Mouse (Mus musculus) left cerebral cortex, postnatal 25 days (tissue): Measurements from ENCODE around the gene Ncstn. TPM values are rescaled to one million over a fixed set of nuclear protein-coding genes. Genes with fewer than 3 reads are reported as not detected.

ENCODE experiments used
- total RNA-seq, 2 experiments: library from RNA; stranded (reverse); gene quantifications; 2 replicates each; pipeline ENCODE4 v1.2.3; 2021

The Ncstn gene
- total RNA-seq, 2 experiments from 2014 or later = 68.3 to 70.8 TPM

Other genes with a start within 250 kb of the Ncstn start
- gene Cd84, start 243.1 kb downstream of the Ncstn start, total RNA-seq = 1 to 10 TPM; 1.4 to 2.1 TPM
- under 1 TPM; 0.14 to 0.21 TPM for gene Gm10521, start 187.1 kb downstream of the Ncstn start, total RNA-seq
- gene Slamf6, start 165.3 kb downstream of the Ncstn start, total RNA-seq = under 1 TPM; 0.11 to 0.16 TPM
- 10 to 100 TPM; 13.3 to 13.5 TPM for gene Vangl2, start 54.4 kb downstream of the Ncstn start, total RNA-seq
- under 1 TPM; 0.23 to 0.64 TPM for gene Nhlh1, start 25.2 kb downstream of the Ncstn start, total RNA-seq
- 100 to 1,000 TPM; 146 to 154 TPM for gene Copa, start 266 bp downstream of the Ncstn start, total RNA-seq
- gene Pex19, start 44.0 kb upstream of the Ncstn start, total RNA-seq = 10 to 100 TPM; 95.2 to 97.2 TPM
- gene Dcaf8, start 65.3 kb upstream of the Ncstn start, total RNA-seq = 100 to 1,000 TPM; 105 to 108 TPM
- 100 to 1,000 TPM; 411 to 429 TPM for gene Pea15a, start 124.0 kb upstream of the Ncstn start, total RNA-seq
- gene Casq1, start 137.1 kb upstream of the Ncstn start, total RNA-seq = under 1 TPM in 1 of 2 experiments, not detected in 1; 0.34 TPM
- gene Atp1a4, start 175.6 kb upstream of the Ncstn start, total RNA-seq = not detected
- gene Igsf8, start 178.8 kb upstream of the Ncstn start, total RNA-seq = 100 to 1,000 TPM; 232 to 242 TPM
- 100 to 1,000 TPM; 610 to 694 TPM for gene Atp1a2, start 215.3 kb upstream of the Ncstn start, total RNA-seq
- 100 to 1,000 TPM; 126 to 139 TPM for gene Kcnj9, start 246.5 kb upstream of the Ncstn start, total RNA-seq